Mouse (Mus musculus) embryonic facial prominence, embryonic 14.5 days (tissue): ENCODE results near the gene Slc16a11. TPM values are rescaled to one million over a fixed set of nuclear protein-coding genes. Genes with fewer than 3 reads are reported as not detected.
A peak's percentile ranks its signal among the peaks of the same experiment; 100 is the strongest.

Source experiments
- ATAC-seq: fragments of 200-750 bp; cut with Nextera tagmentation; 2 replicates; pipeline ENCODE4 v1.8.0; 2017; ENCODE audit warnings: low read depth, moderate number of reproducible peaks, moderate TSS enrichment
- DNase-seq: peaks from one replicate; pipeline ENCODE4 v3.0.0-alpha.2; 2015; ENCODE audit warnings: low spot score
- H3K27ac ChIP-seq: fragments of 300-500 bp; sonication (generic); replicated peaks from 2 replicates; pipeline ENCODE4 v1.5.1; 2014; ENCODE audit warnings: low read depth, mild to moderate bottlenecking, low read length, moderate library complexity
- H3K27me3 ChIP-seq: fragments of 300-500 bp; sonication (generic); replicated peaks from 2 replicates; pipeline ENCODE4 v1.6.1; 2014; ENCODE audit warnings: low read length; ENCODE audit not compliant: control insufficient read depth, insufficient read depth
- H3K36me3 ChIP-seq: fragments of 300-500 bp; sonication (generic); 2 replicates; pipeline ENCODE4 v1.6.1; 2014; ENCODE audit warnings: low read length, mixed read lengths; ENCODE audit not compliant: control insufficient read depth, insufficient read depth
- H3K4me1 ChIP-seq: fragments of 300-500 bp; sonication (generic); 2 replicates; pipeline ENCODE4 v1.6.1; 2014; ENCODE audit warnings: antibody characterized with exemption, low read length; ENCODE audit not compliant: control insufficient read depth, insufficient read depth
- H3K4me2 ChIP-seq: fragments of 300-500 bp; sonication (generic); 2 replicates; pipeline ENCODE4 v1.6.1; 2014; ENCODE audit warnings: low read depth, mild to moderate bottlenecking, low read length, moderate library complexity, mixed read lengths
- H3K4me3 ChIP-seq: fragments of 300-500 bp; sonication (generic); 2 replicates; pipeline ENCODE4 v1.5.1; 2014; ENCODE audit warnings: low read depth, mild to moderate bottlenecking, low read length
- H3K9ac ChIP-seq: fragments of 300-500 bp; sonication (generic); 2 replicates; pipeline ENCODE4 v1.6.1; 2014; ENCODE audit warnings: low read depth, mild to moderate bottlenecking, low read length, moderate library complexity, mixed read lengths
- H3K9me3 ChIP-seq: fragments of 300-500 bp; sonication (generic); 2 replicates; pipeline ENCODE4 v1.6.1; 2016; ENCODE audit warnings: low read length; ENCODE audit not compliant: control insufficient read depth
- WGBS: fragments of 180-500 bp; shearing (Covaris S2); extraction: QIAGEN DNeasy Blood & Tissue Kit; methylation state at CpG from one replicate; pipeline ENCODE4 v1.1.7; 2014; 5-methylcytosine and 5-hydroxymethylcytosine counted together
- polyA plus RNA-seq: library from polyadenylated mRNA; unstranded; fragments of >200 nt; fragmentation: Nextera tagmentation; extraction: Ambion mirVana; gene quantifications from 2 replicates; pipeline ENCODE4 v1.2.1, GENCODE M21; 2014

The Slc16a11 gene
- polyA plus RNA-seq, 1 experiment from 2014 or later: 3.0 TPM

DNA sequence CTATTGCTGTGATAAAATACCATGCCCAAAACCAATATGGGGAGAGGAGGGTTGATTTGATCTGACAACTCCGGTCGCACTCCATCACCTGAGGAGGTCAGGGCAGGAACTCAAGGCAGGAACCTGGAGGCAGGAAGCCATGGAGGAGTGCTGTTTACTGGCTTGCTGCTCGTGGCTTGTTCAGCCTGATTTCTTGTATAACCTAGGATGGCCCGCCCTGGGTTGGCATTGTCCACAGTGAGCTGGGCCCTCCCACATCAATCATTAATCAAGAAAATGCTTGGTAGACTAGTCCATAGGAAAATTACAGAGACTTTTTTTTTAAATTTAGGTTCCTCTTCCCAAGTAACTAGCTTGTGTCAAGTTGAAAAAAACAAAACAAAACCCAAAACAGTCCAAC is 38.1 kb upstream of the Slc16a11 start:
- Histone ChIP-seq H3K36me3 (no peaks in the 10 kb centered on the region), H3K4me2 (no peak overlapping the region), H3K4me3 (no peak overlapping the region), H3K9ac (no peak overlapping the region), H3K9me3 (peaks cover 5% of the 10 kb centered on the region; the same call in 1 of the 2 replicates), H3K27ac (no peak overlapping the region), H3K27me3 (no peaks in the 10 kb centered on the region), H3K4me1 (no peaks in the 10 kb centered on the region)
- no peak for ATAC-seq
- DNase-seq: no peak
- 83% methylated on average over 4 of the region's 4 CpGs for WGBS

DNA sequence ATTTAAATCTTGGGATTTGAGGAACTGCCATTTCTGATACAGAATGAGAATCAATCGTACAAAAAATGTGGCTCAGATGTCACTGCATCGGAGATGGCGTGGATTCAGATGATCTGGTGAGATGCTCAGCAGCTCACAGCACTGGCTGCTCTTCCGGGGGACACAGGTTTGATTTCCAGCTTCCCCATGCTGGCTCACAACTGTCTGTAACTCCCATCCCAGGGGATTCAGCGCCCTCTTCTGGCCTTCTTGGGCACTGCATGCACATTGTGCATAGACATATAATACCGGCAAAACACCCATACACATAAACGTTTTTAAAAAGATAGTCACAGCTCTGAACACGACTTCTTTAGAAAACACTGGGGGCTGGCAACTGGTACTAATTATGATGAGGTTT is 34.9 kb upstream of the Slc16a11 start:
- H3K4me2 ChIP-seq: no peak overlapping the region
- peaks cover 5% of the 10 kb centered on the region; the same call in 1 of the 2 replicates for H3K9me3 ChIP-seq
- ATAC-seq (no peak), DNase-seq (no peak)
- WGBS: 71% methylated on average over 8 of the region's 8 CpGs
- H3K9ac ChIP-seq: no peak overlapping the region
- H3K4me3 ChIP-seq: no peak overlapping the region
- H3K27me3 ChIP-seq: no peaks in the 10 kb centered on the region
- H3K4me1 ChIP-seq: no peaks in the 10 kb centered on the region
- no peak overlapping the region for H3K27ac ChIP-seq
- H3K36me3 ChIP-seq: no peaks in the 10 kb centered on the region

DNA sequence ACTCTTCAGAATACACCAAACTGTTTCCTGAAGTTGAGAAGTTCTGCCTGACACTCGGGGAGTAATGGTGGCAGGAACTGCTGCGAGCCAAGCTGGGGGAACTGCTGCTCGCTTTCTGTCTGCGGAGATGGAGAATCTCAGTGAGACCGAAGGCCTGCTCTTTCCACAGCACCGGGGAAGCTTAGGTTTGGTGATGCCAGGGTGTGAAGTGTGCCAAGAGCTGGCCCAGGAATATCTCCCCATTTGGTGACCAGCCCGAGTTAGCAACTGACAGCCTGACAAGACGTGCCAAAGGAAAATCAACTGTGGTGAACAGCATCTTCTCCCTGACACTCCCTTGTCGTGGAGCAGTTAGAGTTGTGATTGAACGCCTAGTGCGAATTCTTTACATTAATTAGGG is 34.2 kb upstream of the Slc16a11 start:
- H3K9ac ChIP-seq: no peak overlapping the region
- H3K27me3 ChIP-seq: no peaks in the 10 kb centered on the region
- H3K4me2 ChIP-seq: no peak overlapping the region
- no peaks in the 10 kb centered on the region for H3K4me1 ChIP-seq
- no peaks in the 10 kb centered on the region for H3K36me3 ChIP-seq
- 78% methylated on average over 11 of the region's 11 CpGs for WGBS
- no peak overlapping the region for H3K4me3 ChIP-seq
- peaks cover 5% of the 10 kb centered on the region; the same call in 1 of the 2 replicates for H3K9me3 ChIP-seq
- H3K27ac ChIP-seq: no peak overlapping the region
- no peak for ATAC-seq
- no peak for DNase-seq

DNA sequence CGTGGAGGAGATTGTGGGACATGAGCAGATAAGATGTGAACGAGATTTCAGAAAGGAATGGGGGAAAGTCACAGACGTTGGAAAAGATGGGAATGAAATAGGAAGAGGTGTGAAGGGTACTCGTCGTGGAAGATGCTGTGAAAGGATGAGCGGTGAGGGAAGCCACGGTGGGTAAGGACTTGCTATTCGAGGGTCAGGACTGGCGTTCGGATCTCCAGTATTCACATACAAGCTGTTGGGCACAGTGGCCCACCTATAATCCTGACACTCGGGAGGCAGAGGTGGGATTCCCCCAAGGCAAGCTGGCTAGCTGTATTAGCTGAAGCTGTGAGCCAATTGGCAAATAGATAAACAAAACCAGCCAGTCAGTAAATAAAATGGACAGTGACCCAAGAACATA is 33.8 kb upstream of the Slc16a11 start:
- H3K9me3 ChIP-seq: peaks cover 5% of the 10 kb centered on the region; the same call in 1 of the 2 replicates
- H3K4me3 ChIP-seq: no peak overlapping the region
- DNase-seq (no peak), ATAC-seq (no peak)
- H3K27ac ChIP-seq: no peak overlapping the region
- H3K4me1 ChIP-seq: no peaks in the 10 kb centered on the region
- no peak overlapping the region for H3K9ac ChIP-seq
- H3K27me3 ChIP-seq: no peaks in the 10 kb centered on the region
- H3K4me2 ChIP-seq: no peak overlapping the region
- no peaks in the 10 kb centered on the region for H3K36me3 ChIP-seq
- WGBS: 76% methylated on average over 11 of the region's 11 CpGs

DNA sequence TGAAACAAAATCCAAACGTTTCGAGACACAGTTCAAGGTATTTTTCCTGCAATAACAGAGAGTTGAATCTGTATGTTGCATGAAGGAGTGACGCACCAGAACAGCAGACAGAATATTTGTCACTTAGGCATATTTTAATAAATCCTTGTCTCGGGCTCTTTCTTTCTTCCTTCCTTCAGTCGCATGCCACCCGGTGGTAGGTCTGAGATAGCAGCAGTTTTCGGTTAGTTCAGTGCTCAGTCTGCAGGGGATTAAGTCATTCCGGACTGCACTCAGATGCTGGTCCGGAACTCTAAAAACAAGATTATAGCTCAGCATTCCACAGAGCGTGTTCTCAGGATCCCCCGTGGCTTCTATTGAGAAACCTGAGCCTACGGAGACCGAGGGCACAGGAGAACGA is 33.2 kb upstream of the Slc16a11 start:
- H3K4me3 ChIP-seq: no peak overlapping the region
- H3K4me2 ChIP-seq: no peak overlapping the region
- no peaks in the 10 kb centered on the region for H3K27me3 ChIP-seq
- ATAC-seq (no peak), DNase-seq (peak; percentile 55)
- no peak overlapping the region for H3K27ac ChIP-seq
- H3K9ac ChIP-seq: no peak overlapping the region
- 24% methylated on average over 14 of the region's 14 CpGs for WGBS
- H3K36me3 ChIP-seq: no peaks in the 10 kb centered on the region
- no peaks in the 10 kb centered on the region for H3K4me1 ChIP-seq
- H3K9me3 ChIP-seq: peaks cover 5% of the 10 kb centered on the region; the same call in 1 of the 2 replicates

DNA sequence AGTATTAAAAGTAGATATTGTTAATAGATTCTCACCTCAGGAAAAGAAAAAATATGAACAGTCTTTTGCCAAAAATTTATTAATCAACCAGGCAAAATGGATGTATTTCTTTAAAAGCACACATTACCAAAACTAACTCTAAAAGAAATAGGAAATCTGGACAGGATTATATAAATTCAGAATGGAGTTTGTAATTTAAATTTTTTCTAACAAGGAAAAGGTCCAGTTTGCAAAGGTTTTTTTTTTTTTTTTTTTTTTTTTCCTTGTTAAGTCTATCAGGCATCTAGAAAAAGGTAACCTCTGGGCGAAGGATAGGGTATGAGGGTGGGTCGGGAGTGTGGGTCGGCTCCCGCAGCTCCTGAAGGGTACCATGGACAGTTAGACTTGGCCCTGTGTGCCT is 32.1 kb upstream of the Slc16a11 start:
- Histone ChIP-seq H3K27me3 (no peaks in the 10 kb centered on the region), H3K4me2 (no peak overlapping the region), H3K9me3 (peaks cover 5% of the 10 kb centered on the region; the same call in 1 of the 2 replicates), H3K27ac (no peak overlapping the region), H3K9ac (no peak overlapping the region), H3K4me3 (no peak overlapping the region), H3K4me1 (no peaks in the 10 kb centered on the region), H3K36me3 (no peaks in the 10 kb centered on the region)
- DNase-seq (no peak), ATAC-seq (no peak)
- 88% methylated on average over 4 of the region's 4 CpGs for WGBS

DNA sequence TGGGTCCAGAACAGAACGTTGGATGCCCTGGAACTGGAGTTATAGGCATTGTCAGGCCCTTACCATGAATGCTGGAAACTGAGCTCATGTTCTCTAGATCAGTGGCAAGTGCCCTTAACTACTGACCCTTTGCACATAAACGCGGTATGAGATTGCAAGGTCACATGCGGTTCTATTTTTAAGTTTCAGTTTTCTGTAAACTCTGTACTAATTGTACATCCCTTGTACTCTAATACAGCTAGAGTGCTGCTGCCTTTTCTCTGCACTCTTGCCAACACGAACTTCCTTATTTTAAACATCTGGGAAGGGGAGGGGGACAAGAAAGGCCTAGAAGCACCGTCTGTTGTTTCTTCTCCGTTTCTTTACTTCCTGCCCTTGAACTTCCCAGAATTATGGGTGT is 27.4 kb upstream of the Slc16a11 start:
- 60% methylated on average over 7 of the region's 7 CpGs for WGBS
- Histone ChIP-seq H3K36me3 (no peaks in the 10 kb centered on the region), H3K4me2 (no peak overlapping the region), H3K9me3 (no peaks in the 10 kb centered on the region), H3K4me3 (no peak overlapping the region), H3K4me1 (no peaks in the 10 kb centered on the region), H3K27ac (no peak overlapping the region), H3K27me3 (no peaks in the 10 kb centered on the region), H3K9ac (no peak overlapping the region)
- ATAC-seq: no peak
- DNase-seq: no peak

DNA sequence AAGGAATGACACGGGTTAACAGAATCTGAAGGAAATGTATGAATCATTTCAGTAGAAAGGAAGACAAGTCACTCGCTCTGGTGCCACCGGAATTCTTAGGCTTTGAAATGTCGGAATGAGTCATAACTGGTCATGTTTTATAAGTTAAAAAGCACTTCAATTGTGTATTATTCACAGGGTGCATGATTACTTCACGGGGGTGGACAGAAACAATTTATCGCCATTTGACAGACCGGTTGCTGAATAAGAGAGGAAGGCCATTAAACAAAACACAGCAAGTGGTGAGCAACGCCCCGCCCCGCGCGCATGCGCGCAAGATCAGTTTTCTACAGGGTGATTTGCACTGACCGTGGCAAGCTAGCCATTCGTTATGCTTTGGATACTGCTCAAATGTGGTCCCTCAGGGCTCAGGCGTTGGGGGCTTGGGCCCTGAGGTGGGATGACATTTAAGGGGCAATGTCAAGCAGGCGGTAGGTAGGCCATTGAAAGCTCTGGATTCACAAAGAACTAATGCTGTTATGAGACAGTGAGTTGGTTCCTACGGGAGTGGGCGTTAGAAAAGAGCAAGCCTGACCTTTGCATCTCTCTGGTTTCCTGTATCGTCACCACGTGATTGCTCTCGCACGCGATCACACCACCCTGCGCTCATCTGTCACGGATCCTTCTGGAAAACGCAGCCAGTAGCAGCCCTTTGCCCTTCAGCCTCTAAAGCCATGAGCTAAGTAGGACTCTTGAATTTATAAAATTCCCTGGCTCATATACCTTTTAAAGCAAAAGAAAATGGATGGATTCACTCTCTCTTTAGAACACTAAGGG is 23.0 kb upstream of the Slc16a11 start:
- 81% methylated on average over 28 of the region's 28 CpGs for WGBS
- no peak overlapping the region for H3K4me2 ChIP-seq
- H3K4me3 ChIP-seq: no peak overlapping the region
- no peak overlapping the region for H3K9ac ChIP-seq
- ATAC-seq (no peak), DNase-seq (no peak)
- no peaks in the 10 kb centered on the region for H3K27me3 ChIP-seq
- no peaks in the 10 kb centered on the region for H3K9me3 ChIP-seq
- H3K4me1 ChIP-seq: peaks cover 4% of the 10 kb centered on the region; the same call in 1 of the 2 replicates
- H3K27ac ChIP-seq: no peak overlapping the region
- H3K36me3 ChIP-seq: no peaks in the 10 kb centered on the region

DNA sequence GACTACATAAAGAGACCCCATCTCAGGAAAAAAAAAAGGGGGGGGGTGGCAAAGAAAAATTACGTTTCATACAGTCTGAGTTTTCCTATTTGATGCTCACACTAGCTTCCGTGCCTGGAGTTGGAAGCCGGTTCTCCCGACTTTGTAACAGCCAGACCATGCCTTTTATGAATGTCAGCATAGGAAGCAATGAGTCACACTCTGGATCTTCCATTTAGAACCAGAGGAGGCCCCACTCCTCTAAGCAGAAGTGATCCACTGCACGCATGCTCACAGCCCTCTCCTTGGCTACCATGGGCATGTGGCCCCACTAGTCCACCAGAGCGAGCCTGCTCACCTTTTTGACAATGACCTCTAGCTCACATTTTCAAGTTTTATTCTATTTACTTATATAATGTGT is 21.4 kb upstream of the Slc16a11 start:
- Histone ChIP-seq H3K9me3 (no peaks in the 10 kb centered on the region), H3K27me3 (no peaks in the 10 kb centered on the region), H3K27ac (no peak overlapping the region), H3K4me3 (no peak overlapping the region), H3K36me3 (no peaks in the 10 kb centered on the region), H3K4me1 (peaks cover 4% of the 10 kb centered on the region; the same call in 1 of the 2 replicates), H3K4me2 (no peak overlapping the region), H3K9ac (no peak overlapping the region)
- DNase-seq (no peak), ATAC-seq (no peak)
- WGBS: 81% methylated on average over 6 of the region's 6 CpGs
